Mouse (Mus musculus) CH12.LX (cell line): ENCODE results near the gene Ltb. TPM values are rescaled to one million over a fixed set of nuclear protein-coding genes. Genes with fewer than 3 reads are reported as not detected.
A peak's percentile ranks its signal among the peaks of the same experiment; 100 is the strongest.

Source experiments
- DNase-seq: peaks from one replicate; pipeline ENCODE4 v3.0.0-alpha.2; 2013; ENCODE audit errors: extremely low read depth
- H3K27ac ChIP-seq: 2 replicates; pipeline ENCODE4 v1.5.1; 2012; ENCODE audit warnings: low read depth, mild to moderate bottlenecking, control low read depth, moderate library complexity; ENCODE audit not compliant: insufficient read depth
- H3K27me3 ChIP-seq: replicated peaks from 2 replicates; pipeline ENCODE3; 2012; ENCODE audit warnings: inconsistent platforms
- H3K36me3 ChIP-seq, 2 experiments: replicated peaks in 1 of 2; 2 replicates each; pipeline versions ENCODE3 to v1.6.1; 2012; ENCODE audit warnings: inconsistent platforms in 1 of 2, low read length in 1 of 2, mild to moderate bottlenecking in 1 of 2, mixed read lengths in 1 of 2, moderate library complexity in 1 of 2; ENCODE audit not compliant: control insufficient read depth in 1 of 2, insufficient read depth in 1 of 2
- H3K4me1 ChIP-seq, 2 experiments: 2 replicates each; pipeline ENCODE4 v1.6.1; 2012; ENCODE audit warnings: inconsistent platforms in 1 of 2, moderate library complexity in 1 of 2; ENCODE audit not compliant: insufficient read depth in 2 of 2, control insufficient read depth in 1 of 2
- H3K4me2 ChIP-seq: 2 replicates; pipeline ENCODE4 v1.6.1; 2012; ENCODE audit warnings: low read depth, mild to moderate bottlenecking, control low read depth; ENCODE audit not compliant: poor library complexity, insufficient read depth, severe bottlenecking
- H3K4me3 ChIP-seq, 3 experiments: fragments of 150-350 bp in 1 of 3; sonication (generic) in 1 of 3; replicated peaks in 1 of 3; 2 replicates each; pipeline versions ENCODE3 to v1.5.1; 2011 to 2012; ENCODE audit warnings: low read depth in 2 of 3, low read length in 2 of 3, mild to moderate bottlenecking in 2 of 3, moderate library complexity in 2 of 3, control low read depth in 1 of 3, improper control_type of control experiment in 1 of 3, inconsistent platforms in 1 of 3, mixed read lengths in 1 of 3; ENCODE audit not compliant: poor library complexity in 1 of 3
- H3K79me2 ChIP-seq: replicated peaks from 2 replicates; pipeline ENCODE4 v1.6.1; 2012; ENCODE audit warnings: mild to moderate bottlenecking, moderate library complexity; ENCODE audit not compliant: control insufficient read depth, poor library complexity, insufficient read depth, severe bottlenecking; ENCODE audit errors: extremely low read depth
- H3K9ac ChIP-seq: 2 replicates; pipeline ENCODE4 v1.6.1; 2012; ENCODE audit warnings: low read depth, mild to moderate bottlenecking, control low read depth, moderate library complexity; ENCODE audit not compliant: insufficient read depth
- H3K9me3 ChIP-seq: replicated peaks from 2 replicates; pipeline ENCODE3; 2012; ENCODE audit warnings: low read length, inconsistent platforms, mixed read lengths
- BHLHE40 ChIP-seq: IDR thresholded peaks from 2 replicates; pipeline ENCODE4 v1.6.1; 2011; ENCODE audit warnings: mild to moderate bottlenecking, low read depth, low read length, improper control_type of control experiment
- CTCF ChIP-seq, 2 experiments: IDR thresholded peaks in 1 of 2; conservative IDR thresholded peaks in 1 of 2; 2 replicates each; pipeline ENCODE4 v1.5.1; 2011 to 2012; ENCODE audit warnings: low read depth in 2 of 2, low read length in 2 of 2, improper control_type of control experiment in 1 of 2, inconsistent platforms in 1 of 2, mild to moderate bottlenecking in 1 of 2, moderate library complexity in 1 of 2
- E2F4 ChIP-seq: IDR thresholded peaks from 2 replicates; pipeline ENCODE4 v1.6.1; 2011; ENCODE audit warnings: low read depth, low read length, improper control_type of control experiment; ENCODE audit not compliant: insufficient replicate concordance
- ELF1 ChIP-seq: IDR thresholded peaks from 2 replicates; pipeline ENCODE4 v1.6.1; 2014; ENCODE audit warnings: low read depth, mild to moderate bottlenecking, inconsistent platforms, low read length, improper control_type of control experiment
- HCFC1 ChIP-seq: IDR thresholded peaks from 2 replicates; pipeline ENCODE4 v1.6.1; 2012; ENCODE audit warnings: low read depth, mild to moderate bottlenecking, inconsistent platforms, low read length, improper control_type of control experiment
- JUN ChIP-seq: IDR thresholded peaks from 2 replicates; pipeline ENCODE4 v1.6.1; 2011; ENCODE audit warnings: low read depth, mild to moderate bottlenecking, low read length, improper control_type of control experiment, moderate library complexity; ENCODE audit not compliant: insufficient read depth
- KAT2A ChIP-seq: IDR thresholded peaks from 2 replicates; pipeline ENCODE4 v1.6.1; 2012; ENCODE audit warnings: low read length, improper control_type of control experiment, inconsistent platforms; ENCODE audit not compliant: insufficient replicate concordance
- MYC ChIP-seq: IDR thresholded peaks from 2 replicates; pipeline ENCODE4 v1.6.1; 2011; ENCODE audit warnings: low read depth, mild to moderate bottlenecking, improper control_type of control experiment, low read length
- NELFE ChIP-seq: IDR thresholded peaks from 2 replicates; pipeline ENCODE4 v1.6.1; 2011; ENCODE audit warnings: low read depth, low read length, improper control_type of control experiment
- PAX5 ChIP-seq: IDR thresholded peaks from 2 replicates; pipeline ENCODE4 v1.6.1; 2012; ENCODE audit warnings: low read length, inconsistent platforms, mixed read lengths
- TBP ChIP-seq: conservative IDR thresholded peaks from 2 replicates; pipeline ENCODE4 v1.6.1; 2011; ENCODE audit warnings: low read depth, low read length, improper control_type of control experiment
- UBTF ChIP-seq: IDR thresholded peaks from 2 replicates; pipeline ENCODE4 v1.6.1; 2012; ENCODE audit warnings: low read depth, mild to moderate bottlenecking, inconsistent platforms, low read length, improper control_type of control experiment, moderate library complexity
- ZC3H11A ChIP-seq: IDR thresholded peaks from 2 replicates; pipeline ENCODE4 v1.6.1; 2012; ENCODE audit warnings: low read depth, mild to moderate bottlenecking, inconsistent platforms, low read length, improper control_type of control experiment
- ZNF384 ChIP-seq: IDR thresholded peaks from 2 replicates; pipeline ENCODE4 v1.6.1; 2012; ENCODE audit warnings: low read depth, low read length, improper control_type of control experiment, inconsistent platforms
- dilution Hi-C: fragments of 300-500 bp; cut with MboI; formaldehyde crosslinking; loops from 2 replicates; pipeline ENCODE4 v1.14.3; 2020; ENCODE audit warnings: low sequenced_read_pairs; ENCODE audit not compliant: extremely low pct_unique_long_range_greater_than_20kb, extremely low pct_ligation_motif_present
- in situ Hi-C: fragments of 300-500 bp; cut with MboI; formaldehyde crosslinking; loops from 3 replicates; pipeline ENCODE4 v1.14.3; 2019; ENCODE audit warnings: low sequenced_read_pairs, low pct_ligation_motif_present, low pct_unique_long_range_greater_than_20kb, mixed read lengths
- polyA plus RNA-seq: library from polyadenylated mRNA; unstranded; fragments of >175 nt; gene quantifications from 2 replicates; pipeline ENCODE4 v1.2.1, GENCODE M21; 2012; ENCODE audit warnings: low read depth; ENCODE audit not compliant: insufficient read length
- total RNA-seq, 2 experiments: library from RNA; depleted of rRNA; stranded (reverse); fragments of 300-350 nt in 1 of 2; fragments of >200 nt in 1 of 2; gene quantifications; 2 replicates each; pipeline ENCODE4 v1.2.3; 2012 to 2014

The Ltb gene
- total and polyA plus RNA-seq, 3 experiments, result 150 to 263 (median 234) TPM

DNA sequence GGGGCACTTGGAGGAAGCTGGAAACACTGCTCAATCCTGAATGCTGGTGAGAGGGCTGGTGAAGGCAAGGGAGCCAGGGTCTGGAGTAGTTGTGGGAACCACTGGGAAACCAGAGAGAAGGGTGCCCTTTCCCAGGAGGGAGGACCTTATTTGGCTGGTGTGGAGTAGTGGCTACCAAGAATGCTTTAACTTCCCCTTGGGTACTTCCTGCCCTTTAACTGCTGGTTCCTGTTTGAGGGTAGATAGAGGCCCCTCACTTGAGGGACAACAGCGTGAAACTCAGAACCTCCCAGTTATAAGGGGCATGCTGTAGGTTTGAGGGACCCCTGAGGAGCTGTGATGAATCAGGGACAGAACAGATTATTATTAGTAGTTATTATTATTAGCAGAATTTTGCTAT lies 5.1 kb upstream of the Ltb start:
- no peak overlapping the region for H3K4me2 ChIP-seq
- dilution Hi-C loops, result no loop called here

GRCm38 (mm10) chr17:35190096-35190495 lies 4.1 kb upstream of the Ltb start:
- H3K4me2 ChIP-seq, result no peak overlapping the region
- H3K9ac ChIP-seq, result no peak overlapping the region
- H3K27me3 ChIP-seq, result no peaks in the 10 kb centered on the region
- TF ChIP-seq JUN (no peak), MYC (no peak), BHLHE40 (no peak), E2F4 (no peak), ZNF384 (no peak), PAX5 (no peak), UBTF (no peak), KAT2A (no peak), NELFE (no peak), HCFC1 (no peak), ZC3H11A (no peak)
- TF ChIP-seq, all 38 proteins: peak for 0
- Histone ChIP-seq H3K79me2 (no peaks in the 10 kb centered on the region; the same call in 1 of the 2 replicates), H3K9me3 (no peaks in the 10 kb centered on the region), H3K4me1 (peaks cover 35 to 59% of the 10 kb centered on the region in 2 experiments), H3K4me3 (no peak overlapping the region), H3K27ac (peak overlapping the region; percentile 50; the same call in 1 of the 2 replicates), H3K36me3 (no peaks in the 10 kb centered on the region)
- in situ Hi-C loops (no loop called here), dilution Hi-C loops (no loop called here)
- DNase-seq, result no peak

More for the DNA sequence above, 5.1 kb upstream of the Ltb start:
- Histone ChIP-seq H3K79me2 (no peaks in the 10 kb centered on the region), H3K27ac (no peak overlapping the region), H3K9ac (no peak overlapping the region), H3K4me3 (no peak overlapping the region), H3K4me1 (peaks cover 39 to 68% of the 10 kb centered on the region in 2 experiments), H3K36me3 (peaks cover 0 to 7% of the 10 kb centered on the region in 2 experiments), H3K9me3 (no peaks in the 10 kb centered on the region), H3K27me3 (no peaks in the 10 kb centered on the region)
- TF ChIP-seq ELF1, result peak; percentile 12; the same call in 1 of the 2 replicates
- no peak for TF ChIP-seq HCFC1
- no peak for DNase-seq
- in situ Hi-C loops, result no loop called here

DNA sequence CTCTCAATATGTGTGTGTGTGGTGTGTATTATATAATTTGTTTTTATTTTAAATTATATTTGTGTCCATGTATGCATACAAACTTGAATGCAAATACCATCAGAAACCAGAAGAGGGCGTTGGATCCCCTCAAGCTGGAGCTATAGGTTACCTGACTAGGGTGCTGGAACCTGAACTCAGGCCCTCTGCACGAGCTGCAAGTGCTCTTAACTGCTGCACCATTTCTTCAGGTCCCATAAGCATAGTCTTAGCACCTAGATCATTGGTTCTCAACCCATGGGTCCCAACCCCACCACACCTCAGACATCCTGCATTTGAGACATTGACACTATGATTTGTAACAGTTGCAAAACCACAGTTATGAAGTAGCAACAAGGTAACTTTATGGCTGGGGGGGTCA lies 2.5 kb upstream of the Ltb start:
- dilution Hi-C loops, result no loop called here
- Histone ChIP-seq H3K27me3 (no peaks in the 10 kb centered on the region), H3K4me3 (no peak overlapping the region), H3K27ac (no peak overlapping the region), H3K36me3 (no peaks in the 10 kb centered on the region), H3K4me2 (no peak overlapping the region), H3K9ac (no peak overlapping the region), H3K9me3 (no peaks in the 10 kb centered on the region), H3K79me2 (no peaks in the 10 kb centered on the region; the same call in 1 of the 2 replicates), H3K4me1 (peaks cover 31 to 51% of the 10 kb centered on the region in 2 experiments)
- TF ChIP-seq TBP, result no peak
- peak; percentile 9 to 27; a peak in 2 of 4 replicates for TF ChIP-seq CTCF (conservative IDR thresholded peaks at IDR 0.05 in 1 of 2, IDR thresholded peaks at IDR 0.05 in 1 of 2; ENCODE audit: low read depth in 2 of 2, low read length in 2 of 2)
- in situ Hi-C loops, result no loop called here
- DNase-seq, result no peak
